Mouse (Mus musculus) frontal cortex, adult 2 months (tissue): ENCODE data around the gene Daglb. TPM values are rescaled to one million over a fixed set of nuclear protein-coding genes. Genes with fewer than 3 reads are reported as not detected.
"Not testable (repeated sequence)": the region's sequence is repeated elsewhere in the genome, so short reads cannot be mapped to it uniquely, and the experiment has no call there.

Experiments
- DNase-seq, 2 experiments: peaks; one replicate each; pipeline ENCODE4 v3.0.0; 2022; ENCODE audit warnings: low spot score in 1 of 2; ENCODE audit errors: extremely low spot score in 1 of 2
- polyA plus RNA-seq: library from polyadenylated mRNA; depleted of rRNA; stranded (reverse); fragments of >200 nt; gene quantifications from 2 replicates; pipeline ENCODE4 v1.2.3, GENCODE M21; 2012

Daglb gene
- polyA plus RNA-seq, 1 experiment, result 24.8 TPM

GRCm38 (mm10) chr5:143484955-143485354 is 20.6 kb downstream of the Daglb start:
- DNase-seq, result no peak

- DNase-seq, result no peak
Observed at GRCm38 (mm10) chr5:143487193-143487592, 22.8 kb downstream of the Daglb start.

GRCm38 (mm10) chr5:143487998-143488397 is 23.6 kb downstream of the Daglb start:
- no peak for DNase-seq

GRCm38 (mm10) chr5:143489749-143490342 is 25.5 kb downstream of the Daglb start:
- DNase-seq, result no peak

- DNase-seq, result no peak
Observed at GRCm38 (mm10) chr5:143491736-143492135, 27.4 kb downstream of the Daglb start.

- DNase-seq, result no peak
Observed at GRCm38 (mm10) chr5:143493163-143493562, 28.8 kb downstream of the Daglb start.

- DNase-seq, result no peak
Observed at GRCm38 (mm10) chr5:143495708-143496107, 31.3 kb downstream of the Daglb start.

- no peak for DNase-seq
Observed at GRCm38 (mm10) chr5:143497451-143497850, 33.1 kb downstream of the Daglb start.

GRCm38 (mm10) chr5:143499197-143499596 is 34.8 kb downstream of the Daglb start:
- no peak for DNase-seq

- no peak for DNase-seq
Observed at GRCm38 (mm10) chr5:143499686-143500085, 35.3 kb downstream of the Daglb start.

GRCm38 (mm10) chr5:143500711-143501110 is 36.3 kb downstream of the Daglb start:
- not testable (repeated sequence) for DNase-seq

GRCm38 (mm10) chr5:143501140-143501539 is 36.8 kb downstream of the Daglb start:
- no peak for DNase-seq

GRCm38 (mm10) chr5:143501649-143502048 is 37.3 kb downstream of the Daglb start:
- no peak for DNase-seq

GRCm38 (mm10) chr5:143502899-143503557 is 38.6 kb downstream of the Daglb start:
- no peak for DNase-seq

- DNase-seq, result no peak
Observed at GRCm38 (mm10) chr5:143503740-143504139, 39.4 kb downstream of the Daglb start.

- no peak for DNase-seq
Observed at GRCm38 (mm10) chr5:143504453-143504852, 40.1 kb downstream of the Daglb start.

GRCm38 (mm10) chr5:143505056-143505455 is 40.7 kb downstream of the Daglb start:
- no peak for DNase-seq

- no peak for DNase-seq
Observed at GRCm38 (mm10) chr5:143505545-143505944, 41.2 kb downstream of the Daglb start.

GRCm38 (mm10) chr5:143509294-143509693 is 44.9 kb downstream of the Daglb start:
- no peak for DNase-seq

GRCm38 (mm10) chr5:143509737-143510136 is 45.4 kb downstream of the Daglb start:
- DNase-seq, result no peak

GRCm38 (mm10) chr5:143511577-143511976 is 47.2 kb downstream of the Daglb start:
- DNase-seq, result no peak

GRCm38 (mm10) chr5:143512305-143512704 is 47.9 kb downstream of the Daglb start:
- DNase-seq, result no peak
